Mouse (Mus musculus) lung, postnatal 0 days (tissue): ENCODE data around the gene Gm20388.

Experiments
- CTCF ChIP-seq: IDR thresholded peaks from 2 replicates; pipeline ENCODE4 v1.5.1; 2016; ENCODE audit warnings: antibody characterized with exemption, mild to moderate bottlenecking
- EP300 ChIP-seq: IDR thresholded peaks from 2 replicates; pipeline ENCODE4 v1.6.1; 2016; ENCODE audit warnings: antibody characterized with exemption, mild to moderate bottlenecking, control low read depth

GRCm38 (mm10) chr8:120497503-120497946, 586.9 kb downstream of the Gm20388 start:
- TF ChIP-seq EP300, result no peak
- no peak for TF ChIP-seq CTCF
